Mouse (Mus musculus) hindbrain, postnatal 0 days (tissue): ENCODE data around the gene Ift74. TPM values are rescaled to one million over a fixed set of nuclear protein-coding genes. Genes with fewer than 3 reads are reported as not detected.

Experiments used
- ATAC-seq: fragments of 200-750 bp; cut with Nextera tagmentation; 2 replicates; pipeline ENCODE4 v1.8.0; 2017; ENCODE audit warnings: mild to moderate bottlenecking, moderate TSS enrichment, moderate library complexity
- DNase-seq: peaks from one replicate; pipeline ENCODE4 v3.0.0-alpha.2; 2015; ENCODE audit warnings: low spot score
- H3K27ac ChIP-seq: fragments of 300-500 bp; sonication (generic); 2 replicates; pipeline ENCODE4 v1.5.1; 2014; ENCODE audit warnings: mild to moderate bottlenecking
- H3K27me3 ChIP-seq: fragments of 300-500 bp; sonication (generic); 2 replicates; pipeline ENCODE4 v1.6.1; 2014; ENCODE audit warnings: low read length, mixed read lengths; ENCODE audit not compliant: insufficient read depth
- H3K36me3 ChIP-seq: fragments of 300-500 bp; sonication (generic); 2 replicates; pipeline ENCODE4 v1.6.1; 2014; ENCODE audit warnings: low read length, mixed read lengths; ENCODE audit not compliant: insufficient read depth
- H3K4me1 ChIP-seq: fragments of 300-500 bp; sonication (generic); 2 replicates; pipeline ENCODE4 v1.6.1; 2014; ENCODE audit warnings: antibody characterized with exemption, low read length, mixed read lengths; ENCODE audit not compliant: insufficient read depth
- H3K4me2 ChIP-seq: fragments of 300-500 bp; sonication (generic); 2 replicates; pipeline ENCODE4 v1.6.1; 2014; ENCODE audit warnings: low read depth, mild to moderate bottlenecking, low read length, moderate library complexity, mixed read lengths
- H3K4me3 ChIP-seq: fragments of 300-500 bp; sonication (generic); 2 replicates; pipeline ENCODE4 v1.5.1; 2014; ENCODE audit warnings: low read length
- H3K9ac ChIP-seq: fragments of 300-500 bp; sonication (generic); replicated peaks from 2 replicates; pipeline ENCODE4 v1.6.1; 2014; ENCODE audit warnings: mild to moderate bottlenecking, low read length, moderate library complexity, mixed read lengths
- H3K9me3 ChIP-seq: fragments of 300-500 bp; sonication (generic); 2 replicates; pipeline ENCODE4 v1.6.1; 2016; ENCODE audit warnings: low read length, mixed read lengths
- CTCF ChIP-seq: IDR thresholded peaks from 2 replicates; pipeline ENCODE4 v1.5.1; 2016; ENCODE audit warnings: antibody characterized with exemption, control low read depth, low read depth
- WGBS: fragments of 180-500 bp; shearing (Covaris S2); extraction: QIAGEN DNeasy Blood & Tissue Kit; methylation state at CpG from one replicate; pipeline ENCODE4 v1.1.7; 2014; 5-methylcytosine and 5-hydroxymethylcytosine counted together
- microRNA counts: library from miRNA; unstranded; fragments of <30 nt; microRNA quantifications from one replicate; lab custom pipeline; 2015
- microRNA-seq, 2 experiments: library from miRNA; unstranded; fragments of <30 nt; microRNA quantifications; one replicate each; pipeline ENCODE4; 2016
- polyA plus RNA-seq: library from polyadenylated mRNA; unstranded; fragments of >200 nt; fragmentation: Nextera tagmentation; extraction: Ambion mirVana; gene quantifications from 2 replicates; pipeline ENCODE4 v1.2.1, GENCODE M21; 2015
- total RNA-seq: library from RNA; depleted of rRNA; stranded (reverse); fragments of >200 nt; gene quantifications from 2 replicates; pipeline ENCODE4 v1.2.3, GENCODE M21; 2014; rRNA removed

Ift74 gene
- total and polyA plus RNA-seq, 2 experiments from 2014 or later: 5.2 to 30.1 TPM

GRCm38 (mm10) chr4:94725799-94726198, 111.5 kb downstream of the Ift74 start:
- no peak for TF ChIP-seq CTCF
- Histone ChIP-seq H3K4me1 (no peaks in the 10 kb centered on the region), H3K4me2 (no peak overlapping the region), H3K27me3 (no peaks in the 10 kb centered on the region), H3K36me3 (no peaks in the 10 kb centered on the region), H3K9ac (no peak overlapping the region), H3K4me3 (no peak overlapping the region), H3K27ac (no peak overlapping the region), H3K9me3 (0 out of 2 replicates have a peak, but pooled peaks cover 3% of the 10 kb centered on the region)
- no peak for DNase-seq
- ATAC-seq: no peak
- 66% methylated on average over 4 of the region's 4 CpGs for WGBS

DNA sequence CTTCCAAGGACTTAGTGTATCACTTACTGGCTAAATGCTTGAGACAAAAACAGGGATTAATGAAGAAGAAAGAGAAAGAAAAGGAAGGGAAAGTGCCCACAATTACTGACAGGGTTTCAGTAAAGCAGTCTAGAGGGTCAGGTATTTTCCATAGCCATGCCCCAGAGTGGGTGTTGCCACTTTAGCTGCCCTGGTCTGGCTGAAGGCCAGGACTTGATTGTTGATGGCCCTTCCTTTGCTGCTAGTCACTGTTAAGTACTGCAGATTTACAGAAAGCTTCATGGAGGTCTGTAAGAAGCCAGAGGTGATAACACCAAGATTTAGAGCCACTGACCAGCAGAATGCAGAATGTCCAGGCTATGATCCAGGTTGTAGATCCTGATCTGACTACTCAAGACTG, 118.4 kb downstream of the Ift74 start:
- DNase-seq (no peak), ATAC-seq (no peak)
- TF ChIP-seq CTCF: no peak
- Histone ChIP-seq H3K4me3 (no peak overlapping the region), H3K36me3 (no peaks in the 10 kb centered on the region), H3K4me1 (no peaks in the 10 kb centered on the region), H3K27me3 (no peaks in the 10 kb centered on the region), H3K9ac (no peak overlapping the region), H3K27ac (no peak overlapping the region), H3K4me2 (no peak overlapping the region), H3K9me3 (0 out of 2 replicates have a peak, but pooled peaks cover 3% of the 10 kb centered on the region)

DNA sequence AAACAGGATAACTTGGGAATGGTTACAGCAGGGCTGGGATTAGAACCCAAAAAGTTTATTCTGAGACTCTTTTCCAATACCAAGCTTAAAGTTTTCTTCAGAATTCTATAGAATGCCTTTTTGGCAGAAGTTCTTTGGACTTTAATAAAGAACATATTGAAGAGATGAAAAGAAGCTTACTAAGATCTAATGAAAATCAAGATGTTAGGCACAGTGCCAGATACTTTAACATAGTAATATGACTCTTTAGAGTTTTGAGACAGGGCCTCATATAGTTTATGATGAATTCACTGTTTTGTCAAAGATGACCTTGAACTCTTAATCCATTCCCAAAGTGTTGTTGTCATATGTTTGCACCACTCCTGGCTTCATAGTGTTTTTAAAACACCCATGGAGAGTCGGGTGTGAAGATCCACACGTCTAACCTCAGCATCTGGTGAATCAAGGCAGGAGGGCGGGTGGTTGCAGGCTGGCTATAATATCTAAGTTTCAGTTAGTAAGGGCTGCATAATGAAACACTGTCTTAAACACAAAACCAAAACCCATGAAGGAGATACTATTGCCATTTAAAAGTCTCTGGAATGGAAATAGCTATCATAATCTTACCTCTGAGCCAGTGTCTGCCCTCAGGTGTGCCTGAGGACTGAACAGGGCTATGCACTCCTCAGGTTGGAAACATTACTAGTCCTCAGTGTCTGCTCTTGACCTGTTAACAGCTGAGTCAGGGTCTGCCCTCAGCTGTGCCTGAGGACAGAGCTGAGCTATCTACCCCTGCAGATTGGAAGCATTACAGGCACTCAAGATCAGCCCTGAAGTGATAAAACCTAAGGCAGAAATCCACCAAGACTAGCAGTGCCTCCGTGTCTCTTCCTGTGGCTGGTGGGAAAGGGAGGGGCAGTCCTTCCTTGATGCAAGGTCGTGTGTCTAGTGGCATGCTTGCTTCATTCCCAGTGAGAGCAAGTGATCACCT, 123.3 kb downstream of the Ift74 start:
- no peaks in the 10 kb centered on the region for H3K36me3 ChIP-seq
- no peak for ATAC-seq
- no peaks in the 10 kb centered on the region for H3K4me1 ChIP-seq
- H3K9me3 ChIP-seq: no peaks in the 10 kb centered on the region
- no peaks in the 10 kb centered on the region for H3K27me3 ChIP-seq
- no peak overlapping the region for H3K9ac ChIP-seq
- WGBS: 70% methylated on average over 5 of the region's 5 CpGs
- H3K4me3 ChIP-seq: no peak overlapping the region
- no peak overlapping the region for H3K4me2 ChIP-seq
- no peak for DNase-seq
- TF ChIP-seq CTCF: no peak
- no peak overlapping the region for H3K27ac ChIP-seq

DNA sequence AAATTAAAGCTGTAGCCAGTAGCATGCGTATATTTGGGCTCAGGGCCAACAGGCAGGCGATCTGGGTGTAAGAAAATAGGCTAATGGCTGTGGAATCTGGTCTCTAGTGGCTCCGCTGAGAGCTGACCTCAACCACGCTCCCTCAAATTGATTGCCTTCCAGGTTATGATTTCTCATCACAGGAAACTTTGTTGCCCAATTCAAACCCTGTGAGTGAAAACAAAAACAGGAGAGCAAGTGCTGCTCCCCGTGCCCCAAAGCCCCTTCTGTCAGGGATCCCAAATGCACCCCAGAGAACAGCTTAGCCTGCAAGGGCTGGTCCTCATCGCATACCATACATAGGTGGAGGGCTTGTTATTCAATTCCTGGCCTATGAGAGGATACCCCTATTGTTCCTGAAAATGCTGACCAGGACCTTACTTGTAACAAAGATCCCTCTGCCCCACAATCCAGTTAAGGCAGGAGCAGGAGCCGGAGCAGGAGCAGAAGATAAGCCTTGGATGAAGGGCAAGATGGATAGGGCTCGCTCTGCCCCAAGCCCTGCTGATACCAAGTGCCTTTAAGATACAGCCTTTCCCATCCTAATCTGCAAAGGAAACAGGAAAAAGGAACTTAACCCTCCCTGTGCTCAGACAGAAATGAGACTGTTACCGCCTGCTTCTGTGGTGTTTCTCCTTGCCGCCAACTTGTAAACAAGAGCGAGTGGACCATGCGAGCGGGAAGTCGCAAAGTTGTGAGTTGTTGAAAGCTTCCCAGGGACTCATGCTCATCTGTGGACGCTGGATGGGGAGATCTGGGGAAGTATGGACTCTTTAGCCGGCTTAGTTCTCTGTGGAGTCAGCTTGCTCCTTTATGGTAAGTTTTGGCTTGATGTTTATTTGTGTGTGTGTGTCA, 124.8 kb downstream of the Ift74 start, which contains the start of gene Tek:
TSS of gene Tek (plus strand) at position 452 of the 894 bp plus-strand sequence.
- no peak for DNase-seq
- TF ChIP-seq CTCF: no peak
- Histone ChIP-seq H3K27ac (no peak within 1 kb of the TSS), H3K4me1 (no peaks in the 10 kb centered on the region), H3K4me2 (no peak within 1 kb of the TSS), H3K36me3 (no peaks in the 10 kb centered on the region), H3K4me3 (peak within 1 kb of the TSS; percentile 10; the same call in 1 of the 2 replicates), H3K9me3 (no peaks in the 10 kb centered on the region), H3K9ac (no peak within 1 kb of the TSS), H3K27me3 (no peaks in the 10 kb centered on the region)
- WGBS: 62% methylated on average over 16 of the region's 16 CpGs
- no peak for ATAC-seq

DNA sequence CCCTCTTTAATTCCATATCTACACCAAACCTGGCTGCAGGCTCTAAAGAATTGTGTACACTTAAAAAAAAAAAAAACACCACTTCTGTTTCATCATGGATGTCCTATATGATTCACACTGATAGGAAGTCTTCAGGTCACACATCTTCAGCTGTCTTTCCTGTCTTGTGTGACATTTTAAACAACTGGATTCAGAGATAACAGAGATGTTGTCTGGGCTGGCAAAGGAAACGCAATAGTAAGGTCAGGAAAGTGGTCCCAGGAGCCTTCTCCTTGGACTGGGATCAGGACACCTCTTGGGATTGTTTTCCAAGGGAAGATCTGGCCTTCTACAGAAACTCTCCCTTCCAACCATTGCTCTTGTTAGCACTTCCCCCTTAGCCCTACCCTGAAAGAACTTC, 127.5 kb downstream of the Ift74 start:
- no peak for TF ChIP-seq CTCF
- H3K36me3 ChIP-seq: no peaks in the 10 kb centered on the region
- H3K9me3 ChIP-seq: no peaks in the 10 kb centered on the region
- 74% methylated on average over 1 of the region's 1 CpGs for WGBS
- no peak overlapping the region for H3K27ac ChIP-seq
- H3K9ac ChIP-seq: no peak overlapping the region
- no peaks in the 10 kb centered on the region for H3K27me3 ChIP-seq
- H3K4me1 ChIP-seq: no peaks in the 10 kb centered on the region
- DNase-seq: no peak
- no peak overlapping the region for H3K4me2 ChIP-seq
- H3K4me3 ChIP-seq: no peak overlapping the region
- ATAC-seq: no peak

MicroRNA genes within 50 kb of the gene (microRNA counts, 519-probe panel; counts per million panel counts)
- 3,907 counts per million, percentile 68 among the panel's probes with 10 or more counts for microRNA mmu-miR-872 (lab: Ali Mortazavi, UCI)

Small RNAs within 50 kb of the gene (microRNA-seq; reads per million reads assigned to microRNA genes)
- gene Mir872: 3,233 to 4,037 reads per million in 2 experiments

Other genes starting within 250 kb of the Ift74 start
- not detected in 2 replicates for gene Gm10306, start 57.9 kb upstream of the Ift74 start, total RNA-seq
- gene Gm10306, start 57.9 kb upstream of the Ift74 start, polyA plus RNA-seq: 0.45 TPM in 1 of 2 replicates, not detected in the other
- gene Caap1, start 57.7 kb upstream of the Ift74 start, total RNA-seq: 8.5 and 9.4 TPM in 2 replicates
- gene Caap1, start 57.7 kb upstream of the Ift74 start, polyA plus RNA-seq: 10.3 and 11.0 TPM in 2 replicates
- 57.7 and 64.7 TPM in 2 replicates for gene Plaa, start 11.2 kb upstream of the Ift74 start, total RNA-seq
- 64.7 and 70.0 TPM in 2 replicates for gene Plaa, start 11.2 kb upstream of the Ift74 start, polyA plus RNA-seq
- not detected in 2 replicates for gene Lrrc19, start 35.7 kb downstream of the Ift74 start, total RNA-seq
- 0.24 TPM in 2 replicates for gene Lrrc19, start 35.7 kb downstream of the Ift74 start, polyA plus RNA-seq
- gene Tek, start 124.8 kb downstream of the Ift74 start, total RNA-seq: 6.8 and 8.4 TPM in 2 replicates
- gene Tek, start 124.8 kb downstream of the Ift74 start, polyA plus RNA-seq: 6.7 and 7.1 TPM in 2 replicates